Mouse (Mus musculus) embryonic fibroblast, embryonic 13.5 days (primary cell): ENCODE measurements around the gene Lmx1b. TPM values are rescaled to one million over a fixed set of nuclear protein-coding genes. Genes with fewer than 3 reads are reported as not detected.

ENCODE experiments used
- H3K27ac ChIP-seq: 2 replicates; pipeline ENCODE4 v1.5.1; 2012; ENCODE audit warnings: low read length, control low read depth, inconsistent platforms; ENCODE audit not compliant: insufficient read depth
- H3K4me1 ChIP-seq: 2 replicates; pipeline ENCODE4 v1.6.1; 2011; ENCODE audit warnings: low read length; ENCODE audit not compliant: control insufficient read depth, insufficient read depth
- H3K4me3 ChIP-seq: 2 replicates; pipeline ENCODE4 v1.5.1; 2011; ENCODE audit warnings: mild to moderate bottlenecking, control low read depth, low read length; ENCODE audit not compliant: insufficient read depth
- CTCF ChIP-seq: IDR thresholded peaks from 2 replicates; pipeline ENCODE4 v1.5.1; 2011; ENCODE audit warnings: mild to moderate bottlenecking, control low read depth, low read length, moderate library complexity, borderline replicate concordance; ENCODE audit not compliant: insufficient read depth
- POLR2A ChIP-seq: IDR thresholded peaks from 2 replicates; pipeline ENCODE4 v1.6.1; 2011; ENCODE audit warnings: low read depth, mild to moderate bottlenecking, control low read depth, low read length, moderate library complexity
- polyA plus RNA-seq: library from polyadenylated mRNA; stranded (reverse); fragments of >200 nt; gene quantifications from 2 replicates; pipeline ENCODE4 v1.2.4, GENCODE M21; 2011; ENCODE audit warnings: low read depth; ENCODE audit not compliant: missing spikeins, insufficient read length

The Lmx1b gene
- polyA plus RNA-seq, 1 experiment = 2.8 TPM

GRCm38 (mm10) chr2:33636628-33637188 is 3.6 kb downstream of the Lmx1b start:
- H3K4me3 ChIP-seq = peak overlapping the region; percentile 24; the same call in 1 of the 2 replicates
- H3K4me1 ChIP-seq = no peaks in the 10 kb centered on the region
- H3K27ac ChIP-seq = no peak overlapping the region
- TF ChIP-seq POLR2A (no peak), CTCF (no peak)

GRCm38 (mm10) chr2:33636117-33636521 is 4.2 kb downstream of the Lmx1b start:
- TF ChIP-seq POLR2A = no peak
- TF ChIP-seq CTCF = no peak
- no peak overlapping the region for H3K27ac ChIP-seq
- no peak overlapping the region for H3K4me3 ChIP-seq
- H3K4me1 ChIP-seq = no peaks in the 10 kb centered on the region

- no peak overlapping the region for H3K4me3 ChIP-seq
- no peak for TF ChIP-seq POLR2A
- TF ChIP-seq CTCF = no peak
- H3K27ac ChIP-seq = no peak overlapping the region
- H3K4me1 ChIP-seq = no peaks in the 10 kb centered on the region
Measured at GRCm38 (mm10) chr2:33635323-33636116, 4.8 kb downstream of the Lmx1b start.

GRCm38 (mm10) chr2:33634481-33635090 is 5.7 kb downstream of the Lmx1b start:
- H3K4me3 ChIP-seq = no peak overlapping the region
- no peak overlapping the region for H3K27ac ChIP-seq
- TF ChIP-seq POLR2A (no peak), CTCF (no peak)
- H3K4me1 ChIP-seq = no peaks in the 10 kb centered on the region

GRCm38 (mm10) chr2:33633955-33634354 is 6.4 kb downstream of the Lmx1b start:
- TF ChIP-seq CTCF (no peak), POLR2A (no peak)
- no peak overlapping the region for H3K27ac ChIP-seq
- H3K4me1 ChIP-seq = no peaks in the 10 kb centered on the region
- no peak overlapping the region for H3K4me3 ChIP-seq

GRCm38 (mm10) chr2:33633237-33633636 is 7.1 kb downstream of the Lmx1b start:
- H3K4me3 ChIP-seq = no peak overlapping the region
- H3K27ac ChIP-seq = no peak overlapping the region
- H3K4me1 ChIP-seq = no peaks in the 10 kb centered on the region
- no peak for TF ChIP-seq POLR2A
- TF ChIP-seq CTCF = no peak

- no peak overlapping the region for H3K4me3 ChIP-seq
- no peak overlapping the region for H3K27ac ChIP-seq
- TF ChIP-seq CTCF (no peak), POLR2A (no peak)
- H3K4me1 ChIP-seq = no peaks in the 10 kb centered on the region
Measured at GRCm38 (mm10) chr2:33632551-33633059, 7.7 kb downstream of the Lmx1b start.

GRCm38 (mm10) chr2:33631708-33632343 is 8.5 kb downstream of the Lmx1b start:
- TF ChIP-seq CTCF (no peak), POLR2A (no peak)
- H3K4me3 ChIP-seq = no peak overlapping the region
- H3K4me1 ChIP-seq = no peaks in the 10 kb centered on the region
- H3K27ac ChIP-seq = no peak overlapping the region

- H3K4me3 ChIP-seq = no peak overlapping the region
- no peak for TF ChIP-seq CTCF
- no peak for TF ChIP-seq POLR2A
- no peaks in the 10 kb centered on the region for H3K4me1 ChIP-seq
- no peak overlapping the region for H3K27ac ChIP-seq
Measured at GRCm38 (mm10) chr2:33631022-33631707, 9.1 kb downstream of the Lmx1b start.
